Mouse (Mus musculus): ENCODE data around the gene Clec3b. TPM values are rescaled to one million over a fixed set of nuclear protein-coding genes. Genes with fewer than 3 reads are reported as not detected.

Gene Clec3b
- polyA plus RNA-seq, 1 experiment = not detected

DNA sequence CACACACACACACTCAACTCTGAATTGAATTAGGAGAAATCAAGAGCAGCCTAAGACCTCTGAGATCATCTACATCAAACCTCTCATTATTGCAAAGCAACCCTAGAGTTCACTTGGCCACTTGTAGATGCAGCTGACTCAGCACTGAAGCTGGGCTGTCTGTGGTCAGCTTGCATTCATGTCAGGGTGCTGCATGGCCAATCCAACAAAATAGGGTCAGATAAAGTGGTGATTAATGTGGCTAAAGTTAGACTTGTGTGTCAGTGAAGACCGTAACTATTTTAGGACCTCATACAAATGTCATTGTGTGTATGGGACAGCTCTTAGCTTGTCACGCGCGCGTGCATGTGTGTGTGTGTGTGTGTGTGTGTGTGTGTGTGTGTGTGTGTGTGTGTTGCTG lies 36.8 kb downstream of the Clec3b start:
- no peaks in the 10 kb centered on the region for H3K4me1 ChIP-seq (ENCODE audit: control insufficient read depth)
- no peak for TF ChIP-seq TAL1 (IDR thresholded peaks at IDR 0.05; ENCODE audit: low read length)
- TF ChIP-seq GATA1 (IDR thresholded peaks at IDR 0.05; ENCODE audit: low read length) = no peak
- H3K9me3 ChIP-seq (ENCODE audit: control insufficient read depth, low read length) = peaks cover 4% of the 10 kb centered on the region; the same call in 1 of the 2 replicates
- no peak overlapping the region for H3K4me3 ChIP-seq (replicated peaks)
- no peaks in the 10 kb centered on the region for H3K36me3 ChIP-seq (ENCODE audit: control insufficient read depth)
- H3K27me3 ChIP-seq (ENCODE audit: control insufficient read depth) = no peaks in the 10 kb centered on the region

DNA sequence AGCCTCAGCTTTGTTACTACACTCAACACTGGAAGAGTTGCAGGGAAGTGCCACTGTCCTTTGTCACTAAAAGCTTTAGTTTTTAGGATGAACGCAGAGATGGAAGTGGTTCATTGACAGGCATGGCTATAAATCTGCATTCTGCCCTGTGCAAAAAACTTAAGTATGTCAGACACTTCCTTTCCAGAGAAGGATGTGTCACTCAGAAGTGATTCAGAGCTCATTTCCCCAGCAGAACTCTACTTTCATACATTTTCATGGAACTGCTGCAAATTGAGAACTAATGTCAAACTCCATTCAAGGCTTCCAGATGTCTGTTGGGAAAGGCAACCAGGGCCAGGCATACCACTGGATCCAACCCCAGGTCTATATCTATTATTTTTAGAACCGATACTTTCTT lies 37.5 kb downstream of the Clec3b start:
- Histone ChIP-seq H3K4me3 (replicated peaks) (no peak overlapping the region), H3K27me3 (ENCODE audit: control insufficient read depth) (no peaks in the 10 kb centered on the region), H3K9me3 (ENCODE audit: control insufficient read depth, low read length) (peaks cover 4% of the 10 kb centered on the region; the same call in 1 of the 2 replicates), H3K4me1 (ENCODE audit: control insufficient read depth) (no peaks in the 10 kb centered on the region), H3K36me3 (ENCODE audit: control insufficient read depth) (no peaks in the 10 kb centered on the region)
- TF ChIP-seq TAL1 (IDR thresholded peaks at IDR 0.05; ENCODE audit: low read length) = no peak
- TF ChIP-seq GATA1 (IDR thresholded peaks at IDR 0.05; ENCODE audit: low read length) = no peak

DNA sequence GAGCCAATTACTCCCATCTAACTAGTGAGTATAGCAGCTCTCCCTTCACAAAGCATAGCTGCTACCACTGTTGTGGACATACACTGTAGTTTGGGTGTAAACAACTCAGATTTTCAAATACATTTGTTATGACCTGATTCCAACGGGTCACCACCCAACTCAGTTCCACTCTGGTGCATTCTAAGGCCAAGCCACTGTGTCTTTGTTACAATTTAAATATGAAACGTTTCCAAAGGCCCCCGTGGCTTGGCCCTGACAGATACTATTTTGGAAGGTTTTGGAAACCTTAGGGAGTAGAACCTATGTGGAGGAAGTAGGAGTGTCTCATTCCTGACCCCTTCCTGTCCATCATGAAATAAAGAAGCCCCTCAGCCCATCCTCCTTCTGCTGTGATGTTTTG lies 49.4 kb downstream of the Clec3b start:
- H3K36me3 ChIP-seq (ENCODE audit: control insufficient read depth) = no peaks in the 10 kb centered on the region
- H3K9me3 ChIP-seq (ENCODE audit: control insufficient read depth, low read length) = peaks cover 5% of the 10 kb centered on the region
- no peaks in the 10 kb centered on the region for H3K4me1 ChIP-seq (ENCODE audit: control insufficient read depth)
- no peak overlapping the region for H3K4me3 ChIP-seq (replicated peaks)
- no peaks in the 10 kb centered on the region for H3K27me3 ChIP-seq (ENCODE audit: control insufficient read depth)
- no peak for TF ChIP-seq GATA1 (IDR thresholded peaks at IDR 0.05; ENCODE audit: low read length)
- no peak for TF ChIP-seq TAL1 (IDR thresholded peaks at IDR 0.05; ENCODE audit: low read length)

DNA sequence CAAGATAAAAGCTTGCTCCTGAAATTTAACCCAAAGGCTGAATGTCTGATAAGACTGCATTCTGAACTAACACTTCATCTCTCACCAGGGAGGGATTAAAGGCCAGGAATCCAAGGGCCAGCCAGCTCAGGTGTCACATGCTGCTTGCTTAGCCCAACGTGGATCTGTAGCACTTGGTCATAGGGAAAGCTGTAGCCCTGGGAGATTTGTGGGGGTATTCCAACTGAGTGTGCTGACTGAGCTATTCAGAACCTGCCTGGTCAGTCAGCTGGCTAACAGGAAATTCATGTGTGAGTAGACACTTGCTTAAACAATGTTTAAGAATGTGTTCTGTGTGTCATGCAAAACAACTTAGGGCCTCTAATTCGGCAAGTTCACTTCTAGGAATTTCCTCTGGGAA lies 55.8 kb downstream of the Clec3b start:
- Histone ChIP-seq H3K4me3 (replicated peaks) (no peak overlapping the region), H3K4me1 (ENCODE audit: control insufficient read depth) (no peaks in the 10 kb centered on the region), H3K36me3 (ENCODE audit: control insufficient read depth) (no peaks in the 10 kb centered on the region), H3K27me3 (ENCODE audit: control insufficient read depth) (no peaks in the 10 kb centered on the region), H3K9me3 (ENCODE audit: control insufficient read depth, low read length) (no peaks in the 10 kb centered on the region)
- TF ChIP-seq GATA1 (IDR thresholded peaks at IDR 0.05; ENCODE audit: low read length) (no peak), TAL1 (IDR thresholded peaks at IDR 0.05; ENCODE audit: low read length) (no peak)

DNA sequence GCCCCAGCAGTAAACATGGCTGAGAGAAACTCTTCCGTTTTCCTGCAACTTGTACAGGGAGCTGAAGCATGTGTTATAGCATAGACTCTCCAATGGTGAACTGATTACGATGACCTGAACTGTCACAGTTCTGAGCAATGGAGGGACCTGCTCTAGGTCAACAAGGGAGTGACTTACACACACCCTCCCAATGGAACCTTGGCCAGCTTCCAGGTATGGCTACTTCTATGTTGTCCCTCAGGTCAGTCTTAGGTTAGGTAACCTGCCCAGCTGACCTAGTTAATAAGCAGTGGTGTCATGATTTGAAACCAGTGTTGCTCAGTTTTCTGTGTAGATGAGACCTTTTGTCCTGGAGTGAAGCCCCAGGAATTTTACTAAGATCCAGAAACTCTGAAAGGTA lies 56.2 kb downstream of the Clec3b start:
- H3K4me1 ChIP-seq (ENCODE audit: control insufficient read depth) = no peaks in the 10 kb centered on the region
- H3K27me3 ChIP-seq (ENCODE audit: control insufficient read depth) = no peaks in the 10 kb centered on the region
- no peak overlapping the region for H3K4me3 ChIP-seq (replicated peaks)
- TF ChIP-seq TAL1 (IDR thresholded peaks at IDR 0.05; ENCODE audit: low read length) (no peak), GATA1 (IDR thresholded peaks at IDR 0.05; ENCODE audit: low read length) (no peak)
- no peaks in the 10 kb centered on the region for H3K9me3 ChIP-seq (ENCODE audit: control insufficient read depth, low read length)
- H3K36me3 ChIP-seq (ENCODE audit: control insufficient read depth) = no peaks in the 10 kb centered on the region

Other genes starting within 250 kb of the Clec3b start
- not detected in 2 replicates for gene Zfp105, start 227.9 kb upstream of the Clec3b start, polyA plus RNA-seq (2012)
- gene 1110059G10Rik, start 199.9 kb upstream of the Clec3b start, polyA plus RNA-seq (2012) = 0.46 and 0.77 TPM in 2 replicates
- 1.1 and 1.6 TPM in 2 replicates for gene Kif15, start 199.9 kb upstream of the Clec3b start, polyA plus RNA-seq (2012)
- 0.04 and 0.30 TPM in 2 replicates for gene Tmem42, start 129.6 kb upstream of the Clec3b start, polyA plus RNA-seq (2012)
- gene Tgm4, start 116.2 kb upstream of the Clec3b start, polyA plus RNA-seq (2012) = 0.04 TPM in 1 of 2 replicates, not detected in the other
- gene Zdhhc3, start 37.7 kb upstream of the Clec3b start, polyA plus RNA-seq (2012) = 3.2 and 3.3 TPM in 2 replicates
- gene Exosc7, start 37.7 kb upstream of the Clec3b start, polyA plus RNA-seq (2012) = 0.53 and 0.86 TPM in 2 replicates
- gene Cdcp1, start 65.1 kb downstream of the Clec3b start, polyA plus RNA-seq (2012) = not detected in 2 replicates
- gene Tmem158, start 109.8 kb downstream of the Clec3b start, polyA plus RNA-seq (2012) = 0.30 and 0.34 TPM in 2 replicates
- 1.4 and 6.2 TPM in 2 replicates for gene Lars2, start 216.0 kb downstream of the Clec3b start, polyA plus RNA-seq (2012)